Mouse (Mus musculus): ENCODE measurements around the gene Slc12a8.

GRCm38 (mm10) chr16:33467451-33467850 is 49.7 kb upstream of the Slc12a8 start:
- TF ChIP-seq CTCF (IDR thresholded peaks at IDR 0.05; ENCODE audit: low read depth, low read length), result no peak
- TF ChIP-seq POLR2A (IDR thresholded peaks at IDR 0.05; ENCODE audit: borderline replicate concordance, low read depth, low read length), result no peak
